Mouse (Mus musculus): Measurements from ENCODE around the gene Cdk5rap1. TPM values are rescaled to one million over a fixed set of nuclear protein-coding genes. Genes with fewer than 3 reads are reported as not detected.

The Cdk5rap1 gene
- polyA plus RNA-seq, 1 experiment from 2014 or later, result 19.8 TPM

GRCm38 (mm10) chr2:154405447-154405994, 32.7 kb upstream of the Cdk5rap1 start:
- Histone ChIP-seq H3K4me1 (peaks cover 23% of the 10 kb centered on the region), H3K27ac (no peak overlapping the region), H3K9ac (no peak overlapping the region), H3K4me2 (no peak overlapping the region), H3K9me3 (no peaks in the 10 kb centered on the region), H3K4me3 (no peak overlapping the region), H3K36me3 (no peaks in the 10 kb centered on the region), H3K27me3 (peaks cover 12% of the 10 kb centered on the region; the same call in 1 of the 2 replicates)
- ATAC-seq (ENCODE audit: borderline replicate concordance, extremely low read depth, low FRiP score, low TSS enrichment), result no peak
- WGBS, result 64% methylated on average over 5 of the region's 5 CpGs

GRCm38 (mm10) chr2:154402811-154403210, 30.0 kb upstream of the Cdk5rap1 start:
- peaks cover 23% of the 10 kb centered on the region for H3K4me1 ChIP-seq
- no peak overlapping the region for H3K4me3 ChIP-seq
- 0 out of 2 replicates have a peak overlapping the region, but pooled peaks have one; percentile 5 for H3K4me2 ChIP-seq
- H3K9ac ChIP-seq, result no peak overlapping the region
- no peaks in the 10 kb centered on the region for H3K36me3 ChIP-seq
- 2% methylated on average over 7 of the region's 7 CpGs for WGBS
- peaks cover 9% of the 10 kb centered on the region; the same call in 1 of the 2 replicates for H3K27me3 ChIP-seq
- H3K27ac ChIP-seq, result peak overlapping the region; percentile 47
- no peaks in the 10 kb centered on the region for H3K9me3 ChIP-seq
- ATAC-seq (ENCODE audit: borderline replicate concordance, extremely low read depth, low FRiP score, low TSS enrichment), result peak; percentile 88

GRCm38 (mm10) chr2:154401976-154402375, 29.2 kb upstream of the Cdk5rap1 start:
- peaks cover 18% of the 10 kb centered on the region for H3K4me1 ChIP-seq
- 0 out of 2 replicates have a peak, but pooled peaks cover 3% of the 10 kb centered on the region for H3K27me3 ChIP-seq
- no peak for ATAC-seq (ENCODE audit: borderline replicate concordance, extremely low read depth, low FRiP score, low TSS enrichment)
- no peak overlapping the region for H3K4me2 ChIP-seq
- H3K27ac ChIP-seq, result no peak overlapping the region
- no peaks in the 10 kb centered on the region for H3K36me3 ChIP-seq
- H3K9me3 ChIP-seq, result no peaks in the 10 kb centered on the region
- H3K4me3 ChIP-seq, result no peak overlapping the region
- H3K9ac ChIP-seq, result no peak overlapping the region
- WGBS, result 34% methylated on average over 1 of the region's 1 CpGs

GRCm38 (mm10) chr2:154399325-154399724, 26.5 kb upstream of the Cdk5rap1 start:
- Histone ChIP-seq H3K27me3 (no peaks in the 10 kb centered on the region), H3K27ac (no peak overlapping the region), H3K9me3 (no peaks in the 10 kb centered on the region), H3K4me3 (no peak overlapping the region), H3K4me1 (peaks cover 18% of the 10 kb centered on the region), H3K9ac (no peak overlapping the region), H3K36me3 (no peaks in the 10 kb centered on the region), H3K4me2 (no peak overlapping the region)
- ATAC-seq (ENCODE audit: borderline replicate concordance, extremely low read depth, low FRiP score, low TSS enrichment), result no peak
- 88% methylated on average over 2 of the region's 2 CpGs for WGBS

- 83% methylated on average over 7 of the region's 7 CpGs for WGBS
- no peak for ATAC-seq (ENCODE audit: borderline replicate concordance, extremely low read depth, low FRiP score, low TSS enrichment)
- Histone ChIP-seq H3K4me2 (no peak overlapping the region), H3K4me3 (no peak overlapping the region), H3K36me3 (no peaks in the 10 kb centered on the region), H3K9me3 (no peaks in the 10 kb centered on the region), H3K27ac (no peak overlapping the region), H3K9ac (no peak overlapping the region), H3K4me1 (peaks cover 11% of the 10 kb centered on the region), H3K27me3 (no peaks in the 10 kb centered on the region)
Measured at GRCm38 (mm10) chr2:154398267-154398666, 25.5 kb upstream of the Cdk5rap1 start.

- H3K27ac ChIP-seq, result no peak overlapping the region
- H3K9me3 ChIP-seq, result no peaks in the 10 kb centered on the region
- no peaks in the 10 kb centered on the region for H3K27me3 ChIP-seq
- WGBS, result 67% methylated on average over 2 of the region's 2 CpGs
- H3K4me3 ChIP-seq, result no peak overlapping the region
- no peaks in the 10 kb centered on the region for H3K4me1 ChIP-seq
- no peaks in the 10 kb centered on the region for H3K36me3 ChIP-seq
- no peak overlapping the region for H3K9ac ChIP-seq
- ATAC-seq (ENCODE audit: borderline replicate concordance, extremely low read depth, low FRiP score, low TSS enrichment), result no peak
- no peak overlapping the region for H3K4me2 ChIP-seq
Measured at GRCm38 (mm10) chr2:154396529-154396928, 23.7 kb upstream of the Cdk5rap1 start.

- Histone ChIP-seq H3K9me3 (no peaks in the 10 kb centered on the region), H3K4me2 (no peak overlapping the region), H3K36me3 (no peaks in the 10 kb centered on the region), H3K4me3 (no peak overlapping the region), H3K4me1 (no peaks in the 10 kb centered on the region; the same call in 1 of the 2 replicates), H3K27me3 (no peaks in the 10 kb centered on the region), H3K27ac (no peak overlapping the region), H3K9ac (no peak overlapping the region)
- no peak for ATAC-seq (ENCODE audit: borderline replicate concordance, extremely low read depth, low FRiP score, low TSS enrichment)
- WGBS, result 75% methylated on average over 3 of the region's 3 CpGs
Measured at GRCm38 (mm10) chr2:154394602-154395001, 21.8 kb upstream of the Cdk5rap1 start.

- no peak overlapping the region for H3K9ac ChIP-seq
- H3K36me3 ChIP-seq, result no peaks in the 10 kb centered on the region
- peak; percentile 71 for ATAC-seq (ENCODE audit: borderline replicate concordance, extremely low read depth, low FRiP score, low TSS enrichment)
- H3K4me2 ChIP-seq, result no peak overlapping the region
- no peaks in the 10 kb centered on the region for H3K9me3 ChIP-seq
- WGBS, result 70% methylated on average over 11 of the region's 11 CpGs
- H3K27me3 ChIP-seq, result no peaks in the 10 kb centered on the region
- no peaks in the 10 kb centered on the region; the same call in 1 of the 2 replicates for H3K4me1 ChIP-seq
- peak overlapping the region; percentile 49; the same call in 1 of the 2 replicates for H3K27ac ChIP-seq
- no peak overlapping the region for H3K4me3 ChIP-seq
Measured at GRCm38 (mm10) chr2:154390180-154390964, 17.6 kb upstream of the Cdk5rap1 start.

GRCm38 (mm10) chr2:154379103-154379502, 6.3 kb upstream of the Cdk5rap1 start:
- H3K27me3 ChIP-seq, result no peaks in the 10 kb centered on the region
- 84% methylated on average over 7 of the region's 7 CpGs for WGBS
- ATAC-seq (ENCODE audit: borderline replicate concordance, extremely low read depth, low FRiP score, low TSS enrichment), result no peak
- no peak overlapping the region for H3K9ac ChIP-seq
- H3K9me3 ChIP-seq, result no peaks in the 10 kb centered on the region
- H3K36me3 ChIP-seq, result no peaks in the 10 kb centered on the region
- no peak overlapping the region for H3K4me3 ChIP-seq
- no peaks in the 10 kb centered on the region for H3K4me1 ChIP-seq
- H3K4me2 ChIP-seq, result no peak overlapping the region
- no peak overlapping the region for H3K27ac ChIP-seq

- Histone ChIP-seq H3K36me3 (no peaks in the 10 kb centered on the region), H3K4me1 (peaks cover 7% of the 10 kb centered on the region; the same call in 1 of the 2 replicates), H3K27ac (no peak overlapping the region), H3K9ac (no peak overlapping the region), H3K4me3 (no peak overlapping the region), H3K9me3 (no peaks in the 10 kb centered on the region), H3K27me3 (no peaks in the 10 kb centered on the region), H3K4me2 (no peak overlapping the region)
- ATAC-seq (ENCODE audit: borderline replicate concordance, extremely low read depth, low FRiP score, low TSS enrichment), result no peak
- WGBS, result 81% methylated on average over 6 of the region's 6 CpGs
Measured at GRCm38 (mm10) chr2:154374807-154375601, 2.2 kb upstream of the Cdk5rap1 start.

- Histone ChIP-seq H3K9me3 (no peaks in the 10 kb centered on the region), H3K4me2 (no peak overlapping the region), H3K4me1 (peaks cover 7% of the 10 kb centered on the region; the same call in 1 of the 2 replicates), H3K36me3 (no peaks in the 10 kb centered on the region), H3K27ac (no peak overlapping the region), H3K9ac (no peak overlapping the region), H3K27me3 (no peaks in the 10 kb centered on the region), H3K4me3 (no peak overlapping the region)
- 54% methylated on average over 6 of the region's 6 CpGs for WGBS
- ATAC-seq (ENCODE audit: borderline replicate concordance, extremely low read depth, low FRiP score, low TSS enrichment), result no peak
Measured at GRCm38 (mm10) chr2:154373961-154374632, 1.3 kb upstream of the Cdk5rap1 start.
